Mouse (Mus musculus) left cerebral cortex, adult 2 months (tissue): Measurements from ENCODE around the gene Ptx3. TPM values are rescaled to one million over a fixed set of nuclear protein-coding genes. Genes with fewer than 3 reads are reported as not detected.
A peak's percentile ranks its signal among the peaks of the same experiment; 100 is the strongest.

Experiments
- DNase-seq, 2 experiments: peaks; one replicate each; pipeline ENCODE4 v3.0.0; 2021 to 2022; ENCODE audit warnings: low spot score in 2 of 2, mixed read lengths in 1 of 2; ENCODE audit errors: extremely low spot score in 1 of 2
- H3K27ac ChIP-seq: fragments of 200-600 bp; 2 replicates; pipeline ENCODE4 v1.8.1; 2022
- H3K4me3 ChIP-seq: fragments of 200-600 bp; 2 replicates; pipeline ENCODE4 v1.8.1; 2022
- CTCF ChIP-seq: fragments of 200-600 bp; IDR thresholded peaks from 2 replicates; pipeline ENCODE4 v1.8.1; 2022; ENCODE audit warnings: antibody characterized with exemption, mild to moderate bottlenecking, moderate library complexity
- intact Hi-C: fragments of 180-260 bp; cut with DNase I; formaldehyde crosslinking; loops from one replicate; pipeline ENCODE4 v1.15.1; 2025
- total RNA-seq, 2 experiments: library from RNA; stranded (reverse); gene quantifications; 2 replicates each; pipeline ENCODE4 v1.2.3; 2021

Ptx3 gene
- total RNA-seq, 2 experiments from 2014 or later = 0.41 to 0.47 TPM

DNA sequence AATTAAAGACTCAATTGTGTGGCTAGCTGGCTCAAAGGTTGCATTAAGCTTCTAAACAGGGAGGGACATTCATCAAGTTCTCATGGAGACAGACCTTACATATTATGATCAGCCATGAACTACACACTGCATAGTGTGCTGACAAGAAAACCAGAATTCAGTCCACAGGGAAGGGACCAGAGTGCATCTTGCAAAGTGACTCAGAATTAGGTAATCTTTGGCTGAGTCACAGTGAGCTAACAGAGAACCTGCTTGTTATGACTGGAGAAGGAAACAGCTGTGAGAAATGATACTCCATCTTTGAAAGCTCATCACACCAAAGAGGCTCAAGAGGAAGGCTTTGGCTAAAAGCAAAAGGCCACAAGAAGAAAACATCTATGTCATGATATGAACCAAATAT, 20.8 kb downstream of the Ptx3 start:
- no peak overlapping the region for H3K4me3 ChIP-seq
- TF ChIP-seq CTCF = no peak
- H3K27ac ChIP-seq = no peak overlapping the region
- DNase-seq = no peak
- intact Hi-C loops = no loop called here

DNA sequence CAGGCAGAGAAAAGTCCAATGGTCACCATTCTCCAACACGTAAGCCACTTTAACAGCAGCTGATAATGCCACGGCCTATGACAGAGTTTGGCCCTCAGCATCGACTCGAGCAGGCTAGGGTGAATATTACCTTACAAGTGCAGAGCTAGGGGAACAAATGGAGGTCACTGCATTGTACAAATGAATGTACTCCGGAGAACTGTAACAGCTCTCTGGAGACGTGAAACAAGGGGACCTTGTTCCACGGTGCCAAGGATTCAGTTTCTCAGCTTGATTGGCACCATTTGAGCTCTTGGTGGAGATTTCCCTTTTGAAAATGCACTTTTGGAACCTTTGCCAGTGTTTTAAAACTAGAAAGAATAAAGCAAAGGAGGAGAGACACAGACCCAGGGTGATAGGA, 32.1 kb downstream of the Ptx3 start:
- H3K27ac ChIP-seq = no peak overlapping the region
- intact Hi-C loops = no loop called here
- H3K4me3 ChIP-seq = no peak overlapping the region
- no peak for TF ChIP-seq CTCF
- DNase-seq = no peak

DNA sequence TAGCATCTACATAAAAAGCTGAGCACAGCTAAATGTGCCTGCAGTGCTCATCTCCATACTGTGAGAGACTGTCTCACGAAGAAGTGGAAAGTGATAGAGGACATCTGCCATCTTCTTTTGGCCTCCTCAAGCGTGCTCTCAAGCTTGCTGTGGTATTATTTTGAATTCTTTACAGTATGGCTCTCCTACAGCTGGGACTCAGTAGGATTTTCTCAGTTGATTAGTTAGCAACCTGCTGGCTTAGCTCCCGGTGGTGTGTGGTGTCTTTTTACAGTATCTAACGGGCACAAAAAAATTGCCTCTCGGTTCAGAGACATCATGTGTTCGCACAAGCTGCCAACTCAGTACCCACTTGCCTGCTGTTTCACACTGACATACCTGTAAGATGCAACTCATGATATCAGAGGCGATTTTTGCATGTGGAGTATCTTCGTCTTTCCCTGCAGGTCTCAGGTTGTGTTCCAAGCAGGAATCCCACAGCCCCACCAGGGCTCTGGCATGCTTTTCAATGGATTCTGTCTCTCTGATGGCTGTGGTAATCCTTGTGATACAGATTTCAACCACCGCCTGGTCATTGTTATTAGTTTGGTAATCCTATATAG, 34.9 kb downstream of the Ptx3 start:
- DNase-seq = no peak
- TF ChIP-seq CTCF = no peak
- Histone ChIP-seq H3K27ac (no peak overlapping the region), H3K4me3 (no peak overlapping the region)
- intact Hi-C loops = no loop called here

DNA sequence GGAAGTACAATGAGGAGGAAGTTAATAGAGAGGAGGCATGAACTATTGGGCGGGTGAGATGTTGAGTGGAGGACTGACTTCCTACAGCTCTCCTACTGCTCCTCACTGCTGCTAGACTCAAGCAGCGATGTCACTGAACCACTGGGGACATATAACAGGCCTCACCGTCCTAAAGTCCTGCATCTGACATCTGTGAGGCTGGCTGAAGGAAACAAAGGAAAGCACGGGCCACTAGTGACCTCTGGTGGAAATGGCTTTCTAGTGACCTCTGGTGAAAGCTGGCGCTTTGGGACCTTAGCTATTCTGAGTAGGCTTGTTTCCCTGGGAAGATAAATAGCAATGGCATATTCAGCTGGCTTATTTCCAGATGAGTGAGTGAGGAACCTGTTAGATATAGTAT, 42.6 kb downstream of the Ptx3 start:
- intact Hi-C loops = no loop called here
- Histone ChIP-seq H3K27ac (no peak overlapping the region), H3K4me3 (no peak overlapping the region)
- TF ChIP-seq CTCF = peak; percentile 12
- no peak for DNase-seq

DNA sequence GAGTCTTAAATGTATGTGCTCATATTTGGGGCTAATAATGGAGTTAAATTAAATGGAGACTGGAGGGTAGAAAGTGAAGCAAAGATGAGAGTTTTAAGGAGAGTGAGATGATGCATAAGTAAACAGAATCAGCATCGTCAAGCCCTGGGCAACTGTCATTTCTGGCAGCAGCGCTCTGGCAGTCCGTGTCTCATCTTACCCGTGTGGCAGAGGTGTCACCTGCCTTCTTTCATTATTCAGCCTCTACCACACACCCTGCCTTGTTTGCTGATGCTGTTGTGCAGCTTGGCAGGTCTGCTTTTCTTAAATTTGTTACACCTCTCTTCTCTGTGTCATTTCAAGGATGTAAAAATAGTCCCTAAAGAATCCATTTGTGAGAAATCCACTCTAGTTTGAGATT, 43.6 kb downstream of the Ptx3 start:
- intact Hi-C loops = no loop called here
- Histone ChIP-seq H3K27ac (no peak overlapping the region), H3K4me3 (no peak overlapping the region)
- DNase-seq = no peak
- TF ChIP-seq CTCF = no peak

Other genes with a start within 250 kb of the Ptx3 start
- not detected for gene Veph1, start 76.9 kb downstream of the Ptx3 start, total RNA-seq